Mouse (Mus musculus) spleen, postnatal 14 days (tissue): Measurements from ENCODE around the gene Auts2.

Experiments
- DNase-seq, 2 experiments: peaks; one replicate each; pipeline ENCODE4 v3.0.0; 2021 to 2022; ENCODE audit warnings: low spot score in 2 of 2

Auts2 gene

GRCm38 (mm10) chr5:131812483-131813063, 730.6 kb downstream of the Auts2 start:
- no peak for DNase-seq

GRCm38 (mm10) chr5:131806350-131806749, 736.8 kb downstream of the Auts2 start:
- DNase-seq = no peak

GRCm38 (mm10) chr5:131805277-131805676, 737.9 kb downstream of the Auts2 start:
- DNase-seq = no peak

DNA sequence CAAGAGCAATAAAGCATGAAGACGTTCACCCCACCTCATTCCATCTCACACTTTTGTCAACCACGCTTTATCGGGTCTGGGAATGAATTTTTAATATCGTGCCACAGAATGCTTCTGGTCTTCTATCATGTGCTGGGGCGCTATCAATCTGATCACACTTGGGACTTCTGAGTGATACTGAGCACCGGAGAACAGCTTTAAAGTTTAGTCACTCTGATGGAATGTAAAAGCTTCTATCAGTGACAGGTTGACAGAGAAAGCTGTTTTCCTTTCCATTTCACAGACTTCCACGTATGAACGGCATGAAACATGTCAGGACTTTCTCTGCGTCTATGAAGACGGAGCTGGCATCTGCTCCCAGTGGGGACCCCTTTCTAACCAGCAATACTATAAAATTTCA, 739.5 kb downstream of the Auts2 start:
- no peak for DNase-seq

DNA sequence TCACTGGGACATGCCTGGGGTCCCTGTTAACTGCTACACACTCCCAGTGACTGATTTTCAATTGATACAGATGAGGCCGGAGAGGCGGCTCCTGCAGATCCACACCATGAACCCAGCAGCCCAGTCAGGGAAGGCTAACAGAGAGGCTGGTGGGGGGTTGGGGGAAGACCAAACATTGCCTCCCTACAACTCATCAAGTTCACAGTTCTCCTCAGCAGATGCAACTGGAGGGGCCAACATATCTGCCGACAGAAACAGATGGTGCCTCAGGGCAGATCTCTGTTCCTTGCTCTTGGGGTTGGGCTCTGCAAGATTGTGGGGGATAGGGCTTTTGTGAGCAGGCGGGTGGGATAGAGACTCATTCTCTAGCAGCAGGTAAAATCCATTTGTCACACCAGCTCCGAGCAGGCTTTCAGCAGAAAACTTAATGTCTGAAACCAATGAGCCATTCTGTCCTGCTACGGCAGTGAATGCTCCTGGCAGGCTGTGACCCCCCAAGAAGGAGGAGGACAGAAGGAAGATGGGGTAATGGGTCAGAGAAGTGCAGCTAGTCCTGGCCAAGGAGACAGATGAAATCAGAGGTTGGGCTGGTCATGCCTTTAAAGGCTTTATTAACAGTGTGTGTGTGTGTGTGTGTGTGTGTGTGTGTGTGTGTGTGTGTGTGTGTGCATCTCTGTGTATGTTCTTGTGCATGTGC, 740.7 kb downstream of the Auts2 start:
- DNase-seq = no peak

- DNase-seq = no peak
These were observed 741.2 kb downstream of the Auts2 start for GRCm38 (mm10) chr5:131801924-131802323.

GRCm38 (mm10) chr5:131798373-131798772, 744.8 kb downstream of the Auts2 start:
- no peak for DNase-seq

- no peak for DNase-seq
These were observed 746.1 kb downstream of the Auts2 start for GRCm38 (mm10) chr5:131797044-131797443.

DNA sequence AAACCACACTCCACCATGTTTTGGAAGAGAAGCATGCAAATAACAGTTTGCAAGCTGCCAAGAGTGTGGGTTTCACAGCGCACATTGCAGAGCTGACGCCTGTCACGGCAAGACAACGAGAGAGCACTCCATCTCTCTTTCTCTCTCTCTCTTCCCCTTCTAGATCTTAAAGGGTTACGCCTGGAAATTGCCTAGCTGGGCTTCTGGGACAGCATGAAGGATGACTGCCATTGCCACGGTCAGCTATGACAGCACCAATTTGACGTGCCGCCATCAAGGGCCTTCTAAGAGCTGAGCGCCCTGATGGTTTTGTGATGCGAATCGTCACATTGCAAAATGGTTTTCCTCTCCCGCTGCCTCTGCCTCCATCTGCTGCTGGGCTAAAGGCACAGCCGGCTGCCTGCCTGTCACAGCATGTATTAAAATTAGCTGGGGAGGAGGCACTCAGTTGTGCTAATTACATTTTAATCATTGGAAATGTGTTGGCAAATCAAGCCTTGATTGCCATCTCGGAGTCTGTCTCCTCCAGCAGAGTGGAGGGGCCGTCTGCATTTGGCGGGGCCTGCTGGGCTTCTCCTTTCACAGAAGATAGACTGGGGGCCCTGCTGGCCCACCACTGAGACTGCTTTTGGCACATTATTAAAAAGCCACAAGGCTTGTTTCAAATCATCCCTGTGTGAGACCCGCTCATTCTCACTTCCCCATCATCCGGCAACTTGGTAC, 748.6 kb downstream of the Auts2 start:
- no peak for DNase-seq

DNA sequence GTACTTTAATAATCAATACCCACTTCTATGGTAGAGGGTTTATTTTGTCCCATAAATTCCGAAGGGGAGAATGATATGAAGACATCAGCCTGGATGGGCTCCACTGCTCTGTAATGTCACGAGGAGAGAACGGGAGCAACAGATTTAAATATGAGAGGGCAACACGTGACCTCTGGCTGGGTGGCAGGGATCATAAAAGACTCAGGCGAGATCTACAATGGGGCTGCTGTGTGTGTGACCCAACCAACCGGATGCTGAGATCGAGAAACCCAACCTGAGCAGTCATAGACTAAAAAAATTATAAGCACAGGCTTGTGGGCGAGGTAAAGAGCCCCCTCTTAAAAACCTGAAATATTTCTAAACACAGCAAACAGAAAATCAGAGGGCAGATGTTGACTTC, 753.5 kb downstream of the Auts2 start:
- no peak for DNase-seq

GRCm38 (mm10) chr5:131788008-131788407, 755.1 kb downstream of the Auts2 start:
- DNase-seq = no peak

GRCm38 (mm10) chr5:131783241-131783640, 759.9 kb downstream of the Auts2 start:
- DNase-seq = no peak

- no peak for DNase-seq
These were observed 762.1 kb downstream of the Auts2 start for GRCm38 (mm10) chr5:131781063-131781462.

- no peak for DNase-seq
These were observed 764.0 kb downstream of the Auts2 start for GRCm38 (mm10) chr5:131779171-131779570.

GRCm38 (mm10) chr5:131775672-131776071, 767.5 kb downstream of the Auts2 start:
- no peak for DNase-seq

DNA sequence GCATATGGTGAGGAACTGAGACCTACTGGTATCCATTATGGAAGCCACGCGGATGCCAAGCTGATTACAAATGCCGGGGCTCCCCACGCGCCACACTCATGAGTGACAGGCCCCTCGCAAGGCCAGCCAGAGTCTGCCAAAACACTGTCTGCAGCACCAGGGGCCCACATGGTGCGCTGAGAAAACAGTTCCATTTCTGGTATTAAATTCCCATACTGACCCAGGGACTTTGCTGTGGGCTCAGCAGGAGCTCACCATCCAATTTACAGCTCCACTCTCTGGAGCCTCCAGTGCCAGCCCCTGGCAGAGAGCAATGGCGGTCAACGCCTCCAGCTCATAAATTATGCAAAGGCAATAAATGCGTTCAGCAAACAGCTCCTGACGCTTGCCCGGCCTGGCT, 767.9 kb downstream of the Auts2 start:
- no peak for DNase-seq

DNA sequence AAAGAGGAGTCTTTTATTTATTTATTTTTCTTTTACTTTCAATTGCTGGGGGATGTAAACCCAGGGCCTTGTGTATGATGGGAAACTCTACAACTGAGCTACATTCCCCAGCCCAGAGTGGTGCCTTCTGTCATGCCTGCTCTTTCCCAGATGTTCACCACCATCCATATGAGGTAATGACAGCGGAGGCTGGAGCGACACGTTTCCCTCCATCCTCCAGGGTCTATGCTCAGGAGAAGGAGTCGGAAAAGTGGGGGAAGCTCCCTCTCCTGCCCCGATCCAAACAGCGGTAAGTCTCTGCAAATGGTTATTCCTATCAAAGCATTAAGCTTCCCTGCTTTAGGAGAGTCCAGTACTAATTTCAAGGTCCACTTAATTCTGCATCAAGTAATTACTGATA, 768.4 kb downstream of the Auts2 start:
- no peak for DNase-seq

DNA sequence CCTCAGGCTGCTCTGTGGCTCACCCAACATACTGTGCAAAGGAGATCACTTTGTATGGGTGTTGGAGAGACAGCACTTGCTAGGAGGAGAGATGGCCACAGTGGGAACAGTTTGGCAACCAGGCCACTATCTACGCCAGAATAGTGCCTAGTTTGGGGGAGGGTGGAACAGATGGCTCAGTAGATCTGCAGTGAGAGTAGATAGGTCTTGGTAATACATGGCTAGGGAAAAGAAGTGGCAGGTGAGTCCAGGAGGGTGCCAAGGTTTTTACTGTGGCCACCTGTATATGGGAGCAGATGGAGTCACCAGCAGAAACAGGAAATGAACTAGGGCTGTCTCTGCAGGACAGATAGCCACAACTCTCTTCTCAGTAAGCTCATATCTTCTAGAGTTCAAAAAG, 770.5 kb downstream of the Auts2 start:
- no peak for DNase-seq

- DNase-seq = no peak
These were observed 773.9 kb downstream of the Auts2 start for GRCm38 (mm10) chr5:131769273-131769672.

GRCm38 (mm10) chr5:131767699-131768264, 775.4 kb downstream of the Auts2 start:
- DNase-seq = no peak

- no peak for DNase-seq
These were observed 776.0 kb downstream of the Auts2 start for GRCm38 (mm10) chr5:131767176-131767575.

DNA sequence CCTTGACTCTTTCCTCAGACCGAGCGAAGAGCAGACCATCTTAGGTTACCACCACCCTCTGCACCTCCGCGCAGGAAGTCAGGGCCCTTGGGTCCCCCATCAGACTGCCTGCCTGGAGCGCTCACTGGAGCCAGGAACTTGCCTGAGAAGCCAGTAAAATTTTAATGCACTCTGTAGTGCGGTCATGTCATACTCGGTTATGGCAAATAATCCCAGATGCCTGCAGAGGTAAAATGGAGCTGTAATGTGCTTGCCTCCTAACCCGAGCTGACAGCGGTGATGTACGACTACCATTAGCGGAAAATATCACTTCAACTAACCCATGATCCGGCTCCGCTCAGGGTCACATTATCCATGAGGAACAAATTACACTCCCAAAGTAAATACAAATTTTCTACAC, 783.7 kb downstream of the Auts2 start:
- DNase-seq = no peak

- no peak for DNase-seq
These were observed 792.8 kb downstream of the Auts2 start for GRCm38 (mm10) chr5:131750330-131750729.
